Mouse (Mus musculus): ENCODE measurements at regions not wholly inside any gene's neighbourhood (a gene's known extent, or its start where the extent isn't known, plus 50 kb on each side); places are given as distances from the start of the nearest gene placed in this dataset.

- TF ChIP-seq CTCF (IDR thresholded peaks at IDR 0.05; ENCODE audit: borderline replicate concordance, extremely low read depth, insufficient read depth, insufficient read length) (no peak), POLR2A (IDR thresholded peaks at IDR 0.05; ENCODE audit: borderline replicate concordance, extremely low read depth, insufficient read depth, insufficient read length, poor library complexity, severe bottlenecking) (no peak)
Observed at GRCm38 (mm10) chr11:19135375-19136050, 116.7 kb upstream of the Meis1 start.

Data from brain, embryonic 14.5 days (tissue).